Mouse (Mus musculus): ENCODE measurements at regions not wholly inside any gene's neighbourhood (a gene's known extent, or its start where the extent isn't known, plus 50 kb on each side); places are given as distances from the start of the nearest gene placed in this dataset.
A peak's percentile ranks its signal among the peaks of the same experiment; 100 is the strongest.
"Not testable (repeated sequence)": the region's sequence is repeated elsewhere in the genome, so short reads cannot be mapped to it uniquely, and the experiment has no call there.

GRCm38 (mm10) chr17:31753113-31753858 lies 75.7 kb downstream of the Cryaa start:
- no peak overlapping the region for H3K4me2 ChIP-seq
- no peak overlapping the region for H3K9ac ChIP-seq
- no peaks in the 10 kb centered on the region for H3K27me3 ChIP-seq
- no peaks in the 10 kb centered on the region for H3K36me3 ChIP-seq
- peaks cover 13% of the 10 kb centered on the region for H3K4me1 ChIP-seq
- ATAC-seq (ENCODE audit: borderline replicate concordance, extremely low read depth, low FRiP score, low TSS enrichment), result no peak
- H3K27ac ChIP-seq, result no peak overlapping the region
- H3K9me3 ChIP-seq, result no peaks in the 10 kb centered on the region
- WGBS, result 56% methylated on average over 9 of the region's 9 CpGs
- no peak overlapping the region for H3K4me3 ChIP-seq

- H3K4me1 ChIP-seq, result 0 out of 2 replicates have a peak, but pooled peaks cover 8% of the 10 kb centered on the region
- no peaks in the 10 kb centered on the region for H3K9me3 ChIP-seq
- no peak overlapping the region for H3K9ac ChIP-seq
- H3K4me3 ChIP-seq, result no peak overlapping the region
- ATAC-seq (ENCODE audit: borderline replicate concordance, extremely low read depth, low FRiP score, low TSS enrichment), result no peak
- H3K27me3 ChIP-seq, result no peaks in the 10 kb centered on the region
- no peak overlapping the region for H3K27ac ChIP-seq
- H3K36me3 ChIP-seq, result no peaks in the 10 kb centered on the region
- 53% methylated on average over 4 of the region's 4 CpGs for WGBS
- H3K4me2 ChIP-seq, result no peak overlapping the region
Observed at GRCm38 (mm10) chr17:31753859-31754229, 76.2 kb downstream of the Cryaa start.

GRCm38 (mm10) chr17:31760465-31760864 lies 82.9 kb downstream of the Cryaa start:
- no peak overlapping the region for H3K9ac ChIP-seq

GRCm38 (mm10) chr17:31763078-31763477 lies 85.5 kb downstream of the Cryaa start:
- WGBS, result 62% methylated on average over 5 of the region's 5 CpGs
- Histone ChIP-seq H3K36me3 (no peaks in the 10 kb centered on the region), H3K9me3 (no peaks in the 10 kb centered on the region), H3K4me3 (no peak overlapping the region), H3K9ac (no peak overlapping the region), H3K27ac (no peak overlapping the region), H3K27me3 (no peaks in the 10 kb centered on the region), H3K4me1 (peaks cover 22% of the 10 kb centered on the region), H3K4me2 (no peak overlapping the region)
- no peak for ATAC-seq (ENCODE audit: borderline replicate concordance, extremely low read depth, low FRiP score, low TSS enrichment)

More at GRCm38 (mm10) chr17:31760465-31760864, 82.9 kb downstream of the Cryaa start:
- 89% methylated on average over 2 of the region's 2 CpGs for WGBS
- Histone ChIP-seq H3K27me3 (no peaks in the 10 kb centered on the region), H3K27ac (no peak overlapping the region), H3K4me1 (no peaks in the 10 kb centered on the region), H3K9me3 (no peaks in the 10 kb centered on the region), H3K4me3 (no peak overlapping the region), H3K36me3 (no peaks in the 10 kb centered on the region), H3K4me2 (no peak overlapping the region)
- no peak for ATAC-seq (ENCODE audit: borderline replicate concordance, extremely low read depth, low FRiP score, low TSS enrichment)

GRCm38 (mm10) chr17:31766779-31767697 lies 88.6 kb downstream of the Sik1 start:
- Histone ChIP-seq H3K36me3 (no peaks in the 10 kb centered on the region), H3K9me3 (no peaks in the 10 kb centered on the region), H3K4me3 (no peak overlapping the region), H3K27me3 (no peaks in the 10 kb centered on the region), H3K4me1 (peaks cover 23% of the 10 kb centered on the region), H3K9ac (no peak overlapping the region), H3K4me2 (no peak overlapping the region), H3K27ac (peak overlapping the region; percentile 76)
- WGBS, result 23% methylated on average over 25 of the region's 25 CpGs
- ATAC-seq (ENCODE audit: borderline replicate concordance, extremely low read depth, low FRiP score, low TSS enrichment), result peak; percentile 71; the same call in 1 of the 2 replicates

GRCm38 (mm10) chr17:31772201-31772820 lies 83.3 kb downstream of the Sik1 start:
- H3K27ac ChIP-seq, result peak overlapping the region; percentile 63
- ATAC-seq (ENCODE audit: borderline replicate concordance, extremely low read depth, low FRiP score, low TSS enrichment), result no peak
- H3K4me3 ChIP-seq, result no peak overlapping the region
- no peak overlapping the region for H3K9ac ChIP-seq
- peaks cover 38% of the 10 kb centered on the region for H3K4me1 ChIP-seq
- no peaks in the 10 kb centered on the region for H3K9me3 ChIP-seq
- no peaks in the 10 kb centered on the region for H3K36me3 ChIP-seq
- H3K27me3 ChIP-seq, result no peaks in the 10 kb centered on the region
- H3K4me2 ChIP-seq, result no peak overlapping the region
- WGBS, result 54% methylated on average over 9 of the region's 9 CpGs

- not testable (repeated sequence) for H3K4me2 ChIP-seq; H3K27me3 ChIP-seq; H3K4me3 ChIP-seq; ATAC-seq (ENCODE audit: borderline replicate concordance, extremely low read depth, low FRiP score, low TSS enrichment); H3K27ac ChIP-seq; H3K9me3 ChIP-seq; H3K36me3 ChIP-seq; H3K9ac ChIP-seq
- H3K4me1 ChIP-seq, result peaks cover 44% of the 10 kb centered on the region
Observed at GRCm38 (mm10) chr17:31773882-31774281, 81.7 kb downstream of the Sik1 start.

- Histone ChIP-seq H3K36me3 (no peaks in the 10 kb centered on the region), H3K27me3 (no peaks in the 10 kb centered on the region), H3K27ac (no peak overlapping the region), H3K9me3 (no peaks in the 10 kb centered on the region), H3K4me1 (peaks cover 53% of the 10 kb centered on the region), H3K9ac (no peak overlapping the region), H3K4me2 (no peak overlapping the region), H3K4me3 (no peak overlapping the region)
- WGBS, result 59% methylated on average over 5 of the region's 5 CpGs
- no peak for ATAC-seq (ENCODE audit: borderline replicate concordance, extremely low read depth, low FRiP score, low TSS enrichment)
Observed at GRCm38 (mm10) chr17:31775037-31775436, 80.6 kb downstream of the Sik1 start.

- Histone ChIP-seq H3K27ac (peak overlapping the region; percentile 90; the same call in 1 of the 2 replicates), H3K27me3 (no peaks in the 10 kb centered on the region), H3K4me3 (no peak overlapping the region), H3K9ac (no peak overlapping the region), H3K9me3 (no peaks in the 10 kb centered on the region), H3K4me1 (peaks cover 53% of the 10 kb centered on the region), H3K4me2 (no peak overlapping the region), H3K36me3 (no peaks in the 10 kb centered on the region)
- WGBS, result 92% methylated on average over 3 of the region's 3 CpGs
- no peak for ATAC-seq (ENCODE audit: borderline replicate concordance, extremely low read depth, low FRiP score, low TSS enrichment)
Observed at GRCm38 (mm10) chr17:31775966-31776365, 79.6 kb downstream of the Sik1 start.

GRCm38 (mm10) chr17:31776949-31777607 lies 78.5 kb downstream of the Sik1 start:
- no peak overlapping the region for H3K4me3 ChIP-seq
- whole genome bisulfite sequencing, result 13% methylated on average over 9 of the region's 9 CpGs
- no peaks in the 10 kb centered on the region for H3K9me3 ChIP-seq
- H3K4me2 ChIP-seq, result no peak overlapping the region
- H3K36me3 ChIP-seq, result no peaks in the 10 kb centered on the region
- no peak overlapping the region for H3K9ac ChIP-seq
- H3K4me1 ChIP-seq, result peaks cover 53% of the 10 kb centered on the region
- H3K27me3 ChIP-seq, result no peaks in the 10 kb centered on the region
- peak; percentile 91 for ATAC-seq (ENCODE audit: borderline replicate concordance, extremely low read depth, low FRiP score, low TSS enrichment)
- peak overlapping the region; percentile 90 for H3K27ac ChIP-seq

- Histone ChIP-seq H3K27ac (peak overlapping the region; percentile 90), H3K9me3 (no peaks in the 10 kb centered on the region), H3K36me3 (no peaks in the 10 kb centered on the region), H3K4me2 (no peak overlapping the region), H3K9ac (peak overlapping the region; percentile 29), H3K27me3 (no peaks in the 10 kb centered on the region), H3K4me3 (no peak overlapping the region), H3K4me1 (peaks cover 49% of the 10 kb centered on the region)
- no peak for ATAC-seq (ENCODE audit: borderline replicate concordance, extremely low read depth, low FRiP score, low TSS enrichment)
- WGBS, result 52% methylated on average over 5 of the region's 5 CpGs
Observed at GRCm38 (mm10) chr17:31777751-31778150, 77.9 kb downstream of the Sik1 start.

All from lung, embryonic 15.5 days (tissue).